ENCODE assay signal across 25 mouse cellular contexts in genomic region chr8:25332120-25332607, GRCm38 (mm10).
A peak's percentile ranks its signal among the peaks of the same experiment; 100 is the strongest.
DNase-seq lines count a peak whose midpoint lies in the region; ATAC-seq and TF ChIP-seq lines count a peak whose summit lies in the region.
"Had no signal": no experiment of that assay in that cellular context is flagged by ENCODE, and none has a peak within 500 bp of the region (broad histone marks: within the 10 kb centered on the region; RNA-seq: fewer than 3 reads in every experiment).

No protein-coding gene starts in this region.

- 0 out of 2 replicates have a peak overlapping the region, but pooled peaks have one; percentile 11 for H3K27ac ChIP-seq in hindbrain, embryonic 15.5 days (replicated peaks)
- no peak overlapping the region for H3K27ac ChIP-seq in hindbrain, postnatal 0 days
- H3K27ac ChIP-seq in limb, embryonic 11.5 days (replicated peaks; ENCODE audit: low read depth, low read length), result peak overlapping the region; percentile 70; the same call in 1 of the 2 replicates
- peak overlapping the region; percentile 49; the same call in 1 of the 2 replicates for H3K27ac ChIP-seq in neural tube, embryonic 14.5 days (ENCODE audit: low read depth, low read length)
- H3K27ac ChIP-seq in stomach, postnatal 0 days (replicated peaks), result no peak overlapping the region
- H3K27ac ChIP-seq: heart, adult 2 months; midbrain, embryonic 13.5 days had no signal

- H3K36me3 ChIP-seq in hindbrain, embryonic 15.5 days, result no peaks in the 10 kb centered on the region
- H3K36me3 ChIP-seq in hindbrain, postnatal 0 days (ENCODE audit: insufficient read depth, low read length), result no peaks in the 10 kb centered on the region
- no peaks in the 10 kb centered on the region for H3K36me3 ChIP-seq in limb, embryonic 11.5 days (ENCODE audit: control insufficient read depth, insufficient read depth, low read length)
- no peaks in the 10 kb centered on the region for H3K36me3 ChIP-seq in neural tube, embryonic 14.5 days (ENCODE audit: control insufficient read depth, insufficient read depth, low read length)
- H3K36me3 ChIP-seq in stomach, postnatal 0 days (ENCODE audit: control insufficient read depth, insufficient read depth, low read length), result no peaks in the 10 kb centered on the region
- H3K36me3 ChIP-seq: heart, embryonic 12.5 days; lung, embryonic 15.5 days; midbrain, embryonic 13.5 days had no signal

- no peak for ATAC-seq in hindbrain, embryonic 15.5 days (ENCODE audit: low FRiP score, low read depth)
- no peak for ATAC-seq in hindbrain, postnatal 0 days
- ATAC-seq in limb, embryonic 11.5 days (ENCODE audit: insufficient number of reproducible peaks, low FRiP score, low TSS enrichment, low read depth), result no peak
- peak; percentile 71 for ATAC-seq in neural tube, embryonic 14.5 days (ENCODE audit: low read depth)
- ATAC-seq in stomach, postnatal 0 days (ENCODE audit: low FRiP score, low TSS enrichment), result no peak
- ATAC-seq: forebrain, embryonic 14.5 days; inflammation-experienced regulatory T-cells, adult 6 months; midbrain, embryonic 13.5 days had no signal

- TF ChIP-seq CTCF in hindbrain, postnatal 0 days (IDR thresholded peaks at IDR 0.05; ENCODE audit: low read depth), result no peak
- no peak for TF ChIP-seq CTCF in stomach, postnatal 0 days (IDR thresholded peaks at IDR 0.05; ENCODE audit: low read depth)

- H3K4me1 ChIP-seq in hindbrain, embryonic 15.5 days (replicated peaks), result 0 out of 2 replicates have a peak, but pooled peaks cover 7% of the 10 kb centered on the region
- H3K4me1 ChIP-seq in hindbrain, postnatal 0 days (ENCODE audit: insufficient read depth, low read length), result 0 out of 2 replicates have a peak, but pooled peaks cover 4% of the 10 kb centered on the region
- H3K4me1 ChIP-seq in limb, embryonic 11.5 days (ENCODE audit: control insufficient read depth, insufficient read depth, low read length), result peaks cover 24% of the 10 kb centered on the region
- peaks cover 12% of the 10 kb centered on the region for H3K4me1 ChIP-seq in neural tube, embryonic 14.5 days (ENCODE audit: control insufficient read depth, insufficient read depth, low read length)
- H3K4me1 ChIP-seq in stomach, postnatal 0 days (replicated peaks; ENCODE audit: control insufficient read depth, insufficient read depth), result no peaks in the 10 kb centered on the region
- H3K4me1 ChIP-seq: midbrain, embryonic 13.5 days had no signal

- TF ChIP-seq EP300 in stomach, postnatal 0 days (optimal IDR thresholded peaks at IDR 0.05), result no peak

- no peaks in the 10 kb centered on the region for H3K9me3 ChIP-seq in hindbrain, embryonic 15.5 days
- H3K9me3 ChIP-seq in hindbrain, postnatal 0 days (ENCODE audit: low read length), result no peaks in the 10 kb centered on the region
- H3K9me3 ChIP-seq in limb, embryonic 11.5 days (ENCODE audit: control insufficient read depth, low read length), result no peaks in the 10 kb centered on the region
- H3K9me3 ChIP-seq in neural tube, embryonic 14.5 days (ENCODE audit: control insufficient read depth, low read length), result no peaks in the 10 kb centered on the region
- no peaks in the 10 kb centered on the region for H3K9me3 ChIP-seq in stomach, postnatal 0 days (ENCODE audit: control insufficient read depth, low read length)
- H3K9me3 ChIP-seq: heart, embryonic 12.5 days; lung, embryonic 15.5 days; midbrain, embryonic 13.5 days had no signal

- WGBS in hindbrain, embryonic 15.5 days, result 61% methylated on average over 8 of the region's 8 CpGs
- 68% methylated on average over 8 of the region's 8 CpGs for WGBS in hindbrain, postnatal 0 days
- 38% methylated on average over 8 of the region's 8 CpGs for WGBS in limb, embryonic 11.5 days
- WGBS in neural tube, embryonic 14.5 days, result 17% methylated on average over 8 of the region's 8 CpGs
- WGBS in stomach, postnatal 0 days, result 59% methylated on average over 8 of the region's 8 CpGs

- no peaks in the 10 kb centered on the region for H3K27me3 ChIP-seq in hindbrain, embryonic 15.5 days
- H3K27me3 ChIP-seq in hindbrain, postnatal 0 days (ENCODE audit: insufficient read depth, low read length), result no peaks in the 10 kb centered on the region
- no peaks in the 10 kb centered on the region for H3K27me3 ChIP-seq in limb, embryonic 11.5 days (ENCODE audit: control insufficient read depth, insufficient read depth, low read length)
- H3K27me3 ChIP-seq in neural tube, embryonic 14.5 days (ENCODE audit: control insufficient read depth, insufficient read depth, low read length), result no peaks in the 10 kb centered on the region
- H3K27me3 ChIP-seq in stomach, postnatal 0 days (ENCODE audit: control insufficient read depth, insufficient read depth, low read length), result no peaks in the 10 kb centered on the region
- H3K27me3 ChIP-seq: heart, embryonic 12.5 days; lung, embryonic 15.5 days; midbrain, embryonic 13.5 days had no signal

- no peak for DNase-seq in hindbrain, postnatal 0 days (ENCODE audit: low spot score)
- DNase-seq in forelimb bud, embryonic 11.5 days (ENCODE audit: low read depth, low spot score), result peak; percentile 10
- no peak for DNase-seq in limb, embryonic 11.5 days (ENCODE audit: low spot score)
- no peak for DNase-seq in stomach, postnatal 0 days (ENCODE audit: low spot score)
- DNase-seq in lung, postnatal 25 days (ENCODE audit: low spot score), result no peak
- DNase-seq: adrenal gland, postnatal 25 days; B cell, adult 2 months; cerebellum, adult 11-12 months; cerebellum, postnatal 14 days; gastrocnemius, adult 2 months; gastrocnemius, postnatal 36 days; heart, adult 2 months; kidney, adult 11 months; layer of hippocampus, postnatal 36 days; left cerebral cortex, postnatal 4 days; lung, postnatal 36 days had no signal

- H3K9ac ChIP-seq in hindbrain, embryonic 15.5 days, result no peak overlapping the region
- no peak overlapping the region for H3K9ac ChIP-seq in hindbrain, postnatal 0 days (replicated peaks; ENCODE audit: low read length)
- H3K9ac ChIP-seq in limb, embryonic 11.5 days (ENCODE audit: low read length), result no peak overlapping the region
- no peak overlapping the region for H3K9ac ChIP-seq in neural tube, embryonic 14.5 days (replicated peaks; ENCODE audit: low read depth, low read length)
- H3K9ac ChIP-seq in stomach, postnatal 0 days (ENCODE audit: low read length), result no peak overlapping the region
- H3K9ac ChIP-seq: heart, embryonic 12.5 days; lung, embryonic 15.5 days; midbrain, embryonic 13.5 days had no signal

- no peak overlapping the region for H3K4me3 ChIP-seq in hindbrain, embryonic 15.5 days
- no peak overlapping the region for H3K4me3 ChIP-seq in hindbrain, postnatal 0 days (ENCODE audit: low read length)
- no peak overlapping the region for H3K4me3 ChIP-seq in limb, embryonic 11.5 days (ENCODE audit: low read depth, low read length)
- H3K4me3 ChIP-seq in neural tube, embryonic 14.5 days (ENCODE audit: low read depth, low read length), result no peak overlapping the region
- H3K4me3 ChIP-seq in stomach, postnatal 0 days (ENCODE audit: low read depth, low read length), result no peak overlapping the region
- H3K4me3 ChIP-seq: gastrocnemius, adult 2 months; heart, adult 2 months; heart, embryonic 12.5 days; lung, embryonic 15.5 days; megakaryocyte, embryonic 14.5 days; midbrain, embryonic 13.5 days had no signal

- no peak overlapping the region for H3K4me2 ChIP-seq in hindbrain, embryonic 15.5 days
- H3K4me2 ChIP-seq in hindbrain, postnatal 0 days (ENCODE audit: low read depth, low read length), result no peak overlapping the region
- no peak overlapping the region for H3K4me2 ChIP-seq in limb, embryonic 11.5 days (ENCODE audit: low read depth, severe bottlenecking)
- no peak overlapping the region for H3K4me2 ChIP-seq in neural tube, embryonic 14.5 days (ENCODE audit: low read depth, low read length)
- H3K4me2 ChIP-seq in stomach, postnatal 0 days (replicated peaks; ENCODE audit: low read depth), result no peak overlapping the region
- H3K4me2 ChIP-seq: heart, embryonic 12.5 days; liver, embryonic 11.5 days; lung, embryonic 15.5 days; midbrain, embryonic 13.5 days had no signal

Comparison
In these comparisons a context has a peak if more than half of its experiments do, and no peak if none do; other contexts are left out.
1. H3K27ac ChIP-seq: peak in hindbrain, embryonic 15.5 days (single experiment), limb, embryonic 11.5 days (single experiment) and neural tube, embryonic 14.5 days (single experiment); none in hindbrain, postnatal 0 days (single experiment) and stomach, postnatal 0 days (single experiment).